Mouse (Mus musculus) R1 (cell line): ENCODE measurements around the gene Necab3.
A peak's percentile ranks its signal among the peaks of the same experiment; 100 is the strongest.

Experiments used
- DNase-seq: peaks from one replicate; pipeline ENCODE4 v3.0.0-alpha.2; 2018; ENCODE audit warnings: low read depth, low spot score

Necab3 gene

DNA sequence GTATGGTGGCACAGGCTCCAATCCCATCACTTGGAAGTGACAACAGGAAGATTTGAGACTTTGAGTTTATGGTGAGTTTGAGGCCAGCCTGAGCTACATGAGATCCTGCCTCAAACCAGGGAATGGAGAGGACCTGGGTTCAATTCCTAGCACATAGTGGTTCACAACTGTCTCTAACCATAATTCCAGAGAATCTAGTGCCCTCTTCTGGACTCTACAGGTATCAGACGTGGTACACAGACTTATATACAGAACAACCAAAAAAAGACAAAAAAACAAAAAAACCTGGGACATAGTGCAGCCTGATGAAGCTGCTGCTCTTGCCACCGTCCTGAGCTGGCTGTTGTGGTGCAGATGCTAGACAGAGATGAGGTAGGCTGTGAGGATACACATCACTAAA is 17.1 kb downstream of the Necab3 start:
- DNase-seq, result no peak

GRCm38 (mm10) chr2:154539720-154540119 is 19.0 kb downstream of the Necab3 start:
- peak; percentile 49 for DNase-seq

DNA sequence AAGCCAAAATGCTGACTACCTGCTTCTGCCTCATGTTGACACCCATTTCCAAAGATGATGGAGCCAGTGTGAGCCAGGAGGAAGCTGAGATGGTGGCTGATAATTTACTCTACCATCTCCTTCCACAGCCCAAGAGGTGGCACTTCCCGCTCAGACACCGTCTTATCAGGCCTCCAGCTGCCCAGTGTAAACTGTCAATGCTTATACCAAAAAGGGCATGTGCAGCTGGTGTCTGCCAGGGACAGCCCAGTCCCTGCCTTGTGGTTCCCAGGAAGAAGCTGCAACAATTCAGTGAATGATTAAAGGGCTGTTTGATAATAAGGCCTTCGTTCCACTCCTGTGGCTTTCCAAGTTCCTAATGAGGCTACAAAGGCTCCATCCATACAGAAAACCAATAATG is 20.0 kb downstream of the Necab3 start:
- DNase-seq, result no peak

DNA sequence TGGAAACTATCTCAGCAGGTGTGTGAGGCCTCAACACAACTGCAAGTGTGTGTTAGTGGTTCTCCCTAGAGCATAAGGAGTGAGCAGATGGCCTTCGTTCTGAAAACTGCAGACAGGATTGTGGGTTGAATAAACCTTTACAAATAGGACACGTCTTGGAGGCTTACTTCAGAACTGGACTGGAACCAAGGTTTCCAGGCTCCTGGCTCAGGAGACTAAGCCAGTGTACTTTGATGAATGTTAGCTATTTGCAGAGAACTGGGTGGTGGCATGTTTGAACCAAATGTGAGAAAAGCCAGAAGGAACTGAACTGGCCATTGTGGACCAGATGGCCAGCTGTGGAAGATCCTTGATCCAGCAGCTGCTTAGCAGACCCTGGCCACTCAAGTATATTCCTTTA is 20.4 kb downstream of the Necab3 start:
- no peak for DNase-seq

- no peak for DNase-seq
Observed at GRCm38 (mm10) chr2:154534704-154535270, 23.9 kb downstream of the Necab3 start.

GRCm38 (mm10) chr2:154532888-154533287 is 25.8 kb downstream of the Necab3 start:
- DNase-seq, result peak; percentile 75

GRCm38 (mm10) chr2:154526531-154526930 is 32.2 kb downstream of the Necab3 start:
- no peak for DNase-seq

DNA sequence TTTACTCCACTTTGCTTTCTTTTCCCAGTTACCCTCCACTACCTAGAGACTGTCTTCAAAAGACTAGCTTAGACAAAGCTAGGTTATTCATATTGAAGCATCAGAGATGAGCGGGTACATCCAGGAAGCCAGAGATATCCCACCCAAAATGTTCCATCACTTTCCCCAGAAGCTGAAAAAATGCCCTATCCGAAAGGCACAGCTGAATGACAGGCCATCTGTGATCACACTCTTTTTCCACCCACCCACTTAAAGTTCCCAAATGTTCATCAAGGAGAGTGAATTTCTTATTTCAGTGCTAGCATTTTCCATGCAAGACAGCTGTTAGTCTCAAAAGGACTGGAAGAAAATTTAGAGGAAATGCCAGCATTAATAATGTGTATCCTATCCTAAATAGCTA is 33.4 kb downstream of the Necab3 start:
- DNase-seq, result no peak

GRCm38 (mm10) chr2:154522334-154522733 is 36.4 kb downstream of the Necab3 start:
- DNase-seq, result no peak

- no peak for DNase-seq
Observed at GRCm38 (mm10) chr2:154521449-154521848, 37.2 kb downstream of the Necab3 start.

- DNase-seq, result no peak
Observed at GRCm38 (mm10) chr2:154517424-154517823, 41.3 kb downstream of the Necab3 start.

DNA sequence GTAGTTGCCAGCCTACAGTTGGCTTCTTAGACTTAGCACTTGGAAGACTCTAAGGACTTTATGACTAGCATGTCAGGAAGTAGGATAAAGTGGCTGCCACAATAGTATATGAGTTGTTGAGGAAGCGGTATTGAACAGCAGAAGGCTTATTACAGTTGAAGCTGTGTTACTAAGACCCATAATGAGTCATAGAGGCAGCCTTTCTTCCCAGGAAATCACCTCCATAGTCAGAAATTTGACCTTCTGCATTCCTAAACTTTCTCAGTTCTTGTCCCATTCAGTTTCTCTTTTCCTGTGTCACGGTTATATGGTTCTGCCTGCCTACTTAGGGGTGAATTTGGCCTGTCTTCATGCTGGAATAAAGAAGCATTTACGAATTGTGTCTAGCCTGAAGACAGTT is 41.7 kb downstream of the Necab3 start:
- no peak for DNase-seq

GRCm38 (mm10) chr2:154510141-154510540 is 48.5 kb downstream of the Necab3 start:
- no peak for DNase-seq

GRCm38 (mm10) chr2:154508450-154508849 is 50.2 kb downstream of the Necab3 start:
- DNase-seq, result no peak

DNA sequence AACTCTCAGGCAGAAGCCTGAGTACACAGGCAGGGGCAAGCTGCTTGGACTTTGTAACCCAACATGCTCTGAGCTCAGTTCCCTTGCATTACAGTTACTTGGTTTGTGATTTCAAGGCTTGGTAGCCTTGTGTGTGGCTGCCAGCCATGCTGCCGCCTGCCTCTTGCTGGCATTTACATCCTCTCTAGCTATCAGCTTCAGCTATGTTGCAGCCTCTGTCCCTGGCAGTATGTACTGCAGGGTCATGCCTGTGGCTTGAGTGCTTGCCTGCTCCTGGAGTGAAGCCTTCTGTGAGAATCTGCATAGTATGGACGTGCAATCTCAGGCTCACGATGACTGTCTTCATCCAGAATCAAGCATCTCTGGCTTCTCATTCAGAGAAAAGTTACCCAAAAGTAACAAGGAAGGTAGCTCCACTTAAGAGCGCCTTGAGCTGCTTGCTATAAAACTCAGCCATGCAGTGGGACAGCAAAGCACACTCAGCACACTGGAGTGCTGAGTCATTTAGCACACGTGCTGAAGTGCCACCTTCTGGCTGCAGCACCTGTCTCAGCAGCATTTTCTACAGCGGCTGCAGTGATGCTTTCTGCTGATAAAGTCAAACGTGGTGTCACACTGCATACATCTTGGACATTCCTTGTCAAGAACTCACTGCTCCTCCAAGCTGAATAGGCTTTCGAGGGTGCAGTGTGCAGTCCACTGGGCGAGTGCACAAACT is 51.0 kb downstream of the Necab3 start:
- DNase-seq, result peak; percentile 69

DNA sequence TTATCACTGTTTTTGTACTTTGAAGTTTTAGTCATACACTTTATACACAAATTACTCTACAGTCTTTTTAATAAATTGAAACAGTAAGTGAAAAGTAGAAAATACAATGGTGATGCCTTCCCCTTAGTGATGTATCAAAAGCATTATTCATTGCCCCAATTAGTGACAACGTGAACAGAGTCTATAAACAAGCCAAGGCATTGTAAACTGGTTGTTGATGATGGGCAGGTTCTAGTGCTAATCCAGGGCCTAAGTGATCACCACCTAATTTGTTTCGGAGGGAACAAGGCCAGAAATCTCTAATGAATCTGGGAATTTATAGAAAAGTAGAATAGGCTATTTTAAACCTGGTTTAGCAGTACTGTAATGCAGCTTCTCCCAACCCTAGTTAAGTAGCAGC is 51.6 kb downstream of the Necab3 start:
- no peak for DNase-seq

DNA sequence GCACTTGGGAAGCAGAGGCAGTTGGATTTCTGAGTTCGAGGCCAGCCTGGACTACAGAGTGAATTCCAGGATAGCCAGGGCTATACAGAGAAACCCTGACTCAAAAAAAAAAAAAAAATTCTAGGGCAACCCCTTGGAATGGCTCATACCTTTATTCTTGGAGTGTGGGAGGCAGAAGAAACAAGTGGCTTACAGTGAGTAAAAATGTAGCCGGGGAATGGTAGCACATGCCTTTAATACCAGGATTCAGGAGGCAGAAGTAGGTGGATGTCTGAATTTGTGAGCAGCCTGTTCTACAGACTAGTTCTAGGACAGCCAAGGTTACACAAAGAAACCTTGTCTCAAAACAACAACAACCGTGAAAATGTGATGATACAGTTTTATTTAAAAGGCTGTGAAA is 57.9 kb downstream of the Necab3 start:
- DNase-seq, result no peak

- DNase-seq, result no peak
Observed at GRCm38 (mm10) chr2:154499717-154500247, 58.9 kb downstream of the Necab3 start.

- DNase-seq, result no peak
Observed at GRCm38 (mm10) chr2:154498571-154498970, 60.1 kb downstream of the Necab3 start.

- no peak for DNase-seq
Observed at GRCm38 (mm10) chr2:154495021-154495420, 63.7 kb downstream of the Necab3 start.
